Mouse (Mus musculus): ENCODE measurements around the gene Washc1. TPM values are rescaled to one million over a fixed set of nuclear protein-coding genes. Genes with fewer than 3 reads are reported as not detected.

Washc1 gene
- total and polyA plus RNA-seq, 3 experiments: 20.2 to 44.5 (median 37.0) TPM

- Histone ChIP-seq H3K4me3 (ENCODE audit: low read depth, low read length) (no peak overlapping the region), H3K4me1 (ENCODE audit: insufficient read depth, low read depth, low read length) (peaks cover 46% of the 10 kb centered on the region), H3K36me3 (replicated peaks) (peaks cover 3% of the 10 kb centered on the region), H3K9me3 (replicated peaks) (no peaks in the 10 kb centered on the region), H3K27me3 (ENCODE audit: insufficient read depth, low read length) (no peaks in the 10 kb centered on the region)
- ATAC-seq (ENCODE audit: extremely low read depth, insufficient number of reproducible peaks, low FRiP score, poor library complexity, severe bottlenecking) (no peak), DNase-seq (ENCODE audit: low spot score) (no peak)
- TF ChIP-seq GATA1 (IDR thresholded peaks at IDR 0.05; ENCODE audit: borderline replicate concordance, low read length): no peak
- TF ChIP-seq CTCF (IDR thresholded peaks at IDR 0.05; ENCODE audit: low read depth, low read length): no peak
- no peak for TF ChIP-seq TAL1 (conservative IDR thresholded peaks at IDR 0.05; ENCODE audit: low read depth, low read length)
Observed at GRCm38 (mm10) chr17:66108198-66108597, 3.1 kb upstream of the Washc1 start.

- H3K4me3 ChIP-seq (ENCODE audit: low read depth, low read length): peak overlapping the region; percentile 94
- peaks cover 26% of the 10 kb centered on the region for H3K36me3 ChIP-seq (replicated peaks)
- DNase-seq (ENCODE audit: low spot score): no peak
- no peaks in the 10 kb centered on the region for H3K27me3 ChIP-seq (ENCODE audit: insufficient read depth, low read length)
- H3K9me3 ChIP-seq (replicated peaks): no peaks in the 10 kb centered on the region
- TF ChIP-seq CTCF (IDR thresholded peaks at IDR 0.05; ENCODE audit: low read depth, low read length): no peak
- no peak for TF ChIP-seq POLR2AphosphoS5 (IDR thresholded peaks at IDR 0.05; ENCODE audit: insufficient replicate concordance, low read depth, low read length)
- no peak for TF ChIP-seq GATA1 (IDR thresholded peaks at IDR 0.05; ENCODE audit: borderline replicate concordance, low read length)
- no peak for TF ChIP-seq TAL1 (conservative IDR thresholded peaks at IDR 0.05; ENCODE audit: low read depth, low read length)
- no peak for TF ChIP-seq GATA2 (IDR thresholded peaks at IDR 0.05; ENCODE audit: borderline replicate concordance, low read depth, low read length)
- H3K4me1 ChIP-seq (ENCODE audit: insufficient read depth, low read depth, low read length): peaks cover 50% of the 10 kb centered on the region
- no peak for ATAC-seq (ENCODE audit: extremely low read depth, insufficient number of reproducible peaks, low FRiP score, poor library complexity, severe bottlenecking)
Observed at GRCm38 (mm10) chr17:66110746-66111145, 599 bp upstream of the Washc1 start.

- TF ChIP-seq GATA2 (IDR thresholded peaks at IDR 0.05; ENCODE audit: borderline replicate concordance, low read depth, low read length) (no peak), GATA1 (IDR thresholded peaks at IDR 0.05; ENCODE audit: borderline replicate concordance, low read length) (no peak), POLR2AphosphoS5 (IDR thresholded peaks at IDR 0.05; ENCODE audit: insufficient replicate concordance, low read depth, low read length) (no peak), TAL1 (conservative IDR thresholded peaks at IDR 0.05; ENCODE audit: low read depth, low read length) (no peak), CTCF (IDR thresholded peaks at IDR 0.05; ENCODE audit: low read depth, low read length) (no peak)
- Histone ChIP-seq H3K4me1 (ENCODE audit: insufficient read depth, low read depth, low read length) (peaks cover 45% of the 10 kb centered on the region), H3K4me3 (ENCODE audit: low read depth, low read length) (peak overlapping the region; percentile 94), H3K36me3 (replicated peaks) (peaks cover 41% of the 10 kb centered on the region), H3K9me3 (replicated peaks) (no peaks in the 10 kb centered on the region), H3K27me3 (ENCODE audit: insufficient read depth, low read length) (no peaks in the 10 kb centered on the region)
- ATAC-seq (ENCODE audit: extremely low read depth, insufficient number of reproducible peaks, low FRiP score, poor library complexity, severe bottlenecking) (no peak), DNase-seq (ENCODE audit: low spot score) (no peak)
Observed at GRCm38 (mm10) chr17:66112166-66112565, 821 bp downstream of the Washc1 start.

- DNase-seq (ENCODE audit: low spot score): no peak
- no peak for ATAC-seq (ENCODE audit: extremely low read depth, insufficient number of reproducible peaks, low FRiP score, poor library complexity, severe bottlenecking)
- Histone ChIP-seq H3K36me3 (replicated peaks) (peaks cover 73% of the 10 kb centered on the region), H3K9me3 (replicated peaks) (no peaks in the 10 kb centered on the region), H3K4me3 (ENCODE audit: low read depth, low read length) (no peak overlapping the region), H3K27me3 (ENCODE audit: insufficient read depth, low read length) (no peaks in the 10 kb centered on the region), H3K4me1 (ENCODE audit: insufficient read depth, low read depth, low read length) (peaks cover 21% of the 10 kb centered on the region)
- no peak for TF ChIP-seq TAL1 (conservative IDR thresholded peaks at IDR 0.05; ENCODE audit: low read depth, low read length)
Observed at GRCm38 (mm10) chr17:66118991-66119390, 7.6 kb downstream of the Washc1 start.

GRCm38 (mm10) chr17:66120701-66121100, 9.4 kb downstream of the Washc1 start:
- Histone ChIP-seq H3K27me3 (ENCODE audit: insufficient read depth, low read length) (no peaks in the 10 kb centered on the region), H3K36me3 (replicated peaks) (peaks cover 63% of the 10 kb centered on the region), H3K9me3 (replicated peaks) (no peaks in the 10 kb centered on the region), H3K4me1 (ENCODE audit: insufficient read depth, low read depth, low read length) (peaks cover 31% of the 10 kb centered on the region), H3K4me3 (ENCODE audit: low read depth, low read length) (no peak overlapping the region)
- ATAC-seq (ENCODE audit: extremely low read depth, insufficient number of reproducible peaks, low FRiP score, poor library complexity, severe bottlenecking) (no peak), DNase-seq (ENCODE audit: low spot score) (no peak)
- TF ChIP-seq CTCF (IDR thresholded peaks at IDR 0.05; ENCODE audit: low read depth, low read length): no peak
- TF ChIP-seq TAL1 (conservative IDR thresholded peaks at IDR 0.05; ENCODE audit: low read depth, low read length): no peak
- TF ChIP-seq GATA1 (IDR thresholded peaks at IDR 0.05; ENCODE audit: borderline replicate concordance, low read length): no peak
- TF ChIP-seq GATA2 (IDR thresholded peaks at IDR 0.05; ENCODE audit: borderline replicate concordance, low read depth, low read length): no peak
- TF ChIP-seq POLR2AphosphoS5 (IDR thresholded peaks at IDR 0.05; ENCODE audit: insufficient replicate concordance, low read depth, low read length): no peak

GRCm38 (mm10) chr17:66123066-66123815, 11.9 kb downstream of the Washc1 start, which contains the start of gene Ddx11:
Gene Ddx11, plus strand, starts transcription at chr17:66123520.
- peak; percentile 85 for DNase-seq (ENCODE audit: low spot score)
- peaks cover 60% of the 10 kb centered on the region for H3K36me3 ChIP-seq (replicated peaks)
- no peaks in the 10 kb centered on the region for H3K27me3 ChIP-seq (ENCODE audit: insufficient read depth, low read length)
- H3K4me3 ChIP-seq (ENCODE audit: low read depth, low read length): peak within 1 kb of the TSS; percentile 85
- peak; percentile 77 for ATAC-seq (ENCODE audit: extremely low read depth, insufficient number of reproducible peaks, low FRiP score, poor library complexity, severe bottlenecking)
- H3K4me1 ChIP-seq (ENCODE audit: insufficient read depth, low read depth, low read length): peaks cover 46% of the 10 kb centered on the region
- TF ChIP-seq GATA1 (IDR thresholded peaks at IDR 0.05; ENCODE audit: borderline replicate concordance, low read length): no peak
- TF ChIP-seq GATA2 (IDR thresholded peaks at IDR 0.05; ENCODE audit: borderline replicate concordance, low read depth, low read length): no peak
- no peak for TF ChIP-seq POLR2AphosphoS5 (IDR thresholded peaks at IDR 0.05; ENCODE audit: insufficient replicate concordance, low read depth, low read length)
- TF ChIP-seq CTCF (IDR thresholded peaks at IDR 0.05; ENCODE audit: low read depth, low read length): no peak
- TF ChIP-seq TAL1 (conservative IDR thresholded peaks at IDR 0.05; ENCODE audit: low read depth, low read length): no peak
- no peaks in the 10 kb centered on the region for H3K9me3 ChIP-seq (replicated peaks)

All from G1E (cell line).